Mouse (Mus musculus) C2C12 (cell line): ENCODE data around the gene Wbp4.

Source experiments
- CTCF ChIP-seq: IDR thresholded peaks from one replicate; pipeline ENCODE4 v1.5.1; 2011; ENCODE audit not compliant: control insufficient read depth, insufficient read depth, insufficient read length
- MYOD1 ChIP-seq: IDR thresholded peaks from one replicate; pipeline ENCODE4 v1.6.1; 2011; ENCODE audit warnings: low read depth; ENCODE audit not compliant: control insufficient read depth, insufficient read length
- MYOG ChIP-seq: IDR thresholded peaks from one replicate; pipeline ENCODE4 v1.6.1; 2011; ENCODE audit not compliant: control insufficient read depth, insufficient read length; ENCODE audit errors: extremely low read depth
- USF1 ChIP-seq: IDR thresholded peaks from one replicate; pipeline ENCODE4 v1.6.1; 2011; ENCODE audit warnings: low read depth, mild to moderate bottlenecking, control low read depth, moderate library complexity

- TF ChIP-seq USF1, result no peak
- TF ChIP-seq CTCF, result no peak
- TF ChIP-seq MYOD1, result no peak
- no peak for TF ChIP-seq MYOG
Observed at GRCm38 (mm10) chr14:79530761-79531160, 49.4 kb upstream of the Wbp4 start.
